Comparison of ENCODE assay signal across 11 mouse cellular contexts in genomic region chr4:118147547-118148316, GRCm38 (mm10). TPM values are rescaled to one million over a fixed set of nuclear protein-coding genes. Genes with fewer than 3 reads are reported as not detected.
DNase-seq lines count a peak whose midpoint lies in the region; TF ChIP-seq lines count a peak whose summit lies in the region.
"Had no signal": no experiment of that assay in that cellular context is flagged by ENCODE, and none has a peak within 500 bp of the region (broad histone marks: within the 10 kb centered on the region; RNA-seq: fewer than 3 reads in every experiment).

No protein-coding gene starts in this region.

- TF ChIP-seq POLR2A in heart, adult 2 months (IDR thresholded peaks at IDR 0.05; ENCODE audit: insufficient read depth, low read depth, low read length): no peak; the same call in 1 of the 2 replicates
- TF ChIP-seq POLR2A in testis, adult 2 months (IDR thresholded peaks at IDR 0.05; ENCODE audit: control insufficient read depth, low read depth, low read length): no peak

- DNase-seq in heart, adult 2 months: peak; percentile 58 to 65
- DNase-seq in heart, postnatal 4 days: no peak
- DNase-seq in testis, postnatal 14 days (ENCODE audit: low spot score): no peak
- peak; percentile 75 to 81 for DNase-seq in layer of hippocampus, adult 8-10 months (ENCODE audit: low spot score in 2 of 2)
- no peak for DNase-seq in adipocyte (ENCODE audit: low spot score)
- DNase-seq in retina, postnatal 1 day: no peak
- no peak for DNase-seq in adrenal gland, adult 2 months
- DNase-seq: right cerebral cortex, postnatal 25 days had no signal

- no peaks in the 10 kb centered on the region for H3K79me2 ChIP-seq in heart, adult 2 months (replicated peaks; ENCODE audit: control insufficient read depth, insufficient read depth, low read length)

- 0 out of 2 replicates have a peak, but pooled peaks cover 3% of the 10 kb centered on the region for H3K36me3 ChIP-seq in heart, adult 2 months (ENCODE audit: control insufficient read depth, insufficient read depth, low read length)
- peaks cover 1% of the 10 kb centered on the region for H3K36me3 ChIP-seq in testis, adult 2 months (ENCODE audit: control insufficient read depth, insufficient read depth, low read length)

- 68% methylated on average over 19 of the region's 19 CpGs for WGBS in heart, adult 2 months

- intact Hi-C loops in heart, adult 2 months (cut with DNase I): loop anchor here (5.0 kb wide), 1 partner anchor 145 kb away; the partner anchor contains the start of gene Ptprf

- no peaks in the 10 kb centered on the region; the same call in none of the 2 replicates for H3K4me1 ChIP-seq in heart, adult 2 months (ENCODE audit: control insufficient read depth, insufficient read depth, low read length)
- H3K4me1 ChIP-seq in testis, adult 2 months (ENCODE audit: control insufficient read depth, insufficient read depth, low read length): no peaks in the 10 kb centered on the region
- H3K4me1 ChIP-seq: embryonic facial prominence, embryonic 12.5 days had no signal

- no peak overlapping the region for H3K9ac ChIP-seq in heart, adult 2 months (ENCODE audit: low read depth, low read length)
- H3K9ac ChIP-seq: embryonic facial prominence, embryonic 12.5 days had no signal

- no peaks in the 10 kb centered on the region for H3K27me3 ChIP-seq in heart, adult 2 months (ENCODE audit: control insufficient read depth, insufficient read depth, low read length)
- no peaks in the 10 kb centered on the region for H3K27me3 ChIP-seq in testis, adult 2 months (ENCODE audit: control insufficient read depth, insufficient read depth, low read length)
- H3K27me3 ChIP-seq: CH12.LX; embryonic facial prominence, embryonic 12.5 days had no signal

- H3K4me3 ChIP-seq in heart, adult 2 months: no peak overlapping the region
- no peak overlapping the region for H3K4me3 ChIP-seq in testis, adult 2 months (ENCODE audit: control insufficient read depth, low read depth, low read length)
- H3K4me3 ChIP-seq: embryonic facial prominence, embryonic 12.5 days had no signal

- TF ChIP-seq CTCF in heart, adult 2 months (IDR thresholded peaks at IDR 0.05): peak; percentile 50
- TF ChIP-seq CTCF in testis, adult 2 months (IDR thresholded peaks at IDR 0.05; ENCODE audit: control insufficient read depth, insufficient read depth, insufficient replicate concordance, low read depth, low read length): 0 out of 2 replicates have a peak, but pooled peaks have one; percentile 1

- TF ChIP-seq EP300 in heart, adult 2 months (IDR thresholded peaks at IDR 0.05; ENCODE audit: insufficient read depth, low read depth, low read length): no peak; the same call in 1 of the 2 replicates

- H3K27ac ChIP-seq in heart, adult 2 months: peak overlapping the region; percentile 67
- H3K27ac ChIP-seq in testis, adult 2 months (ENCODE audit: control insufficient read depth, insufficient read depth, low read depth, low read length): no peak overlapping the region
- H3K27ac ChIP-seq: embryonic facial prominence, embryonic 12.5 days had no signal

RNA-seq across cellular contexts. Expression of gene St3gal3, which starts 13.0 kb away (rescaled TPM):
- total RNA-seq in heart, adult 2 months (2021): 10 to 100 TPM; 55.8 to 70.6 TPM
- polyA plus RNA-seq in heart, adult 2 months (2012; rRNA removed): 54.9 and 68.2 TPM in 2 replicates
- 10 to 100 TPM; 27.1 to 29.2 TPM for total RNA-seq in heart, postnatal 4 days (2021)
- polyA plus RNA-seq in testis, adult 2 months (2012; rRNA removed): 3.4 and 4.4 TPM in 2 replicates
- total RNA-seq in layer of hippocampus, adult 8-10 months (2022): 10 to 100 TPM; 38.4 to 49.5 (median 44.6) TPM
- 10 to 100 TPM; 36.7 to 45.8 TPM for total RNA-seq in adrenal gland, adult 2 months (2021)
- 44.3 and 56.7 TPM in 2 replicates for polyA plus RNA-seq in adrenal gland, adult 2 months (2012; rRNA removed)

RNA-seq across cellular contexts. Expression of gene Kdm4a, which starts 32.1 kb away (rescaled TPM):
- total RNA-seq in heart, adult 2 months (2021): 10 to 100 TPM; 23.5 to 26.3 TPM
- 18.7 and 26.5 TPM in 2 replicates for polyA plus RNA-seq in heart, adult 2 months (2012; rRNA removed)
- 10 to 100 TPM; 36.7 to 38.6 TPM for total RNA-seq in heart, postnatal 4 days (2021)
- polyA plus RNA-seq in testis, adult 2 months (2012; rRNA removed): 10.2 and 14.2 TPM in 2 replicates
- total RNA-seq in layer of hippocampus, adult 8-10 months (2022): 10 to 100 TPM; 43.4 to 49.0 (median 46.9) TPM
- 10 to 100 TPM; 37.5 to 40.1 TPM for total RNA-seq in adrenal gland, adult 2 months (2021)
- 25.1 and 29.6 TPM in 2 replicates for polyA plus RNA-seq in adrenal gland, adult 2 months (2012; rRNA removed)

Comparison
In these comparisons a context has a peak if more than half of its experiments do, and no peak if none do; other contexts are left out.
1. DNase-seq: peak in heart, adult 2 months (2 of 2) and layer of hippocampus, adult 8-10 months (2 of 2); none in heart, postnatal 4 days (single experiment), testis, postnatal 14 days (single experiment), adipocyte (single experiment), retina, postnatal 1 day (single experiment) and adrenal gland, adult 2 months (single experiment).